Mouse (Mus musculus) liver, embryonic 15.5 days (tissue): ENCODE measurements around the gene Car3. TPM values are rescaled to one million over a fixed set of nuclear protein-coding genes. Genes with fewer than 3 reads are reported as not detected.

Experiments used
- ATAC-seq: fragments of 200-750 bp; cut with Nextera tagmentation; 2 replicates; pipeline ENCODE4 v1.8.0; 2017; ENCODE audit warnings: moderate number of reproducible peaks, mild to moderate bottlenecking, moderate library complexity; ENCODE audit not compliant: insufficient read depth
- H3K27ac ChIP-seq: fragments of 300-500 bp; sonication (generic); replicated peaks from 2 replicates; pipeline ENCODE4 v1.5.1; 2015; ENCODE audit warnings: mild to moderate bottlenecking, inconsistent platforms
- H3K27me3 ChIP-seq: fragments of 300-500 bp; sonication (generic); 2 replicates; pipeline ENCODE4 v1.6.1; 2015; ENCODE audit warnings: mild to moderate bottlenecking, inconsistent platforms
- H3K36me3 ChIP-seq: fragments of 300-500 bp; sonication (generic); replicated peaks from 2 replicates; pipeline ENCODE4 v1.6.1; 2015; ENCODE audit warnings: moderate library complexity, mild to moderate bottlenecking, inconsistent platforms
- H3K4me1 ChIP-seq: fragments of 300-500 bp; sonication (generic); replicated peaks from 2 replicates; pipeline ENCODE4 v1.6.1; 2015; ENCODE audit warnings: inconsistent platforms
- H3K4me2 ChIP-seq: fragments of 300-500 bp; sonication (generic); 2 replicates; pipeline ENCODE4 v1.6.1; 2015; ENCODE audit warnings: moderate library complexity, mild to moderate bottlenecking, inconsistent platforms
- H3K4me3 ChIP-seq: fragments of 300-500 bp; sonication (generic); replicated peaks from 2 replicates; pipeline ENCODE4 v1.5.1; 2015; ENCODE audit warnings: mild to moderate bottlenecking, inconsistent platforms
- H3K9ac ChIP-seq: fragments of 300-500 bp; sonication (generic); 2 replicates; pipeline ENCODE4 v1.6.1; 2015; ENCODE audit warnings: moderate library complexity, mild to moderate bottlenecking, inconsistent platforms
- H3K9me3 ChIP-seq: fragments of 300-500 bp; sonication (generic); replicated peaks from 2 replicates; pipeline ENCODE4 v1.6.1; 2016; ENCODE audit warnings: inconsistent platforms
- WGBS: fragments of 180-500 bp; shearing (Covaris S2); methylation state at CpG from one replicate; pipeline ENCODE4 v1.1.7; 2015; ENCODE audit warnings: mixed read lengths; ENCODE audit not compliant: insufficient replicate concordance; 5-methylcytosine and 5-hydroxymethylcytosine counted together
- polyA plus RNA-seq: library from polyadenylated mRNA; unstranded; fragments of >200 nt; fragmentation: Nextera tagmentation; extraction: Ambion mirVana; gene quantifications from 2 replicates; pipeline ENCODE4 v1.2.1, GENCODE M21; 2015

The Car3 gene
- polyA plus RNA-seq, 1 experiment from 2014 or later, result 140 TPM

- Histone ChIP-seq H3K4me3 (peak overlapping the region; percentile 86), H3K9ac (peak overlapping the region; percentile 99), H3K36me3 (peaks cover 50% of the 10 kb centered on the region), H3K27ac (peak overlapping the region; percentile 99), H3K4me1 (peaks cover 25% of the 10 kb centered on the region), H3K4me2 (peak overlapping the region; percentile 74), H3K27me3 (no peaks in the 10 kb centered on the region), H3K9me3 (no peaks in the 10 kb centered on the region)
- 28% methylated on average over 10 of the region's 10 CpGs for WGBS
- no peak for ATAC-seq
Observed at GRCm38 (mm10) chr3:14887686-14888295, 24.5 kb downstream of the Car3 start.

- Histone ChIP-seq H3K4me2 (peak overlapping the region; percentile 74), H3K27me3 (no peaks in the 10 kb centered on the region), H3K36me3 (peaks cover 54% of the 10 kb centered on the region), H3K9ac (peak overlapping the region; percentile 99), H3K27ac (peak overlapping the region; percentile 99), H3K9me3 (no peaks in the 10 kb centered on the region), H3K4me1 (peaks cover 22% of the 10 kb centered on the region), H3K4me3 (peak overlapping the region; percentile 86)
- no peak for ATAC-seq
- 59% methylated on average over 2 of the region's 2 CpGs for WGBS
Observed at GRCm38 (mm10) chr3:14888549-14888948, 25.2 kb downstream of the Car3 start.

- Histone ChIP-seq H3K9me3 (no peaks in the 10 kb centered on the region), H3K9ac (peak overlapping the region; percentile 99), H3K27me3 (no peaks in the 10 kb centered on the region), H3K4me1 (peaks cover 20% of the 10 kb centered on the region), H3K36me3 (peaks cover 58% of the 10 kb centered on the region), H3K4me3 (peak overlapping the region; percentile 86), H3K27ac (peak overlapping the region; percentile 99), H3K4me2 (peak overlapping the region; percentile 74)
- WGBS, result 19% methylated on average over 2 of the region's 2 CpGs
- no peak for ATAC-seq
Observed at GRCm38 (mm10) chr3:14889085-14889484, 25.8 kb downstream of the Car3 start.

- WGBS, result 25% methylated on average over 4 of the region's 4 CpGs
- Histone ChIP-seq H3K4me3 (peak overlapping the region; percentile 86), H3K36me3 (peaks cover 65% of the 10 kb centered on the region), H3K9ac (peak overlapping the region; percentile 99), H3K27me3 (no peaks in the 10 kb centered on the region), H3K4me1 (peaks cover 18% of the 10 kb centered on the region), H3K9me3 (no peaks in the 10 kb centered on the region), H3K27ac (peak overlapping the region; percentile 99), H3K4me2 (peak overlapping the region; percentile 74)
- ATAC-seq, result no peak
Observed at GRCm38 (mm10) chr3:14889716-14890409, 26.6 kb downstream of the Car3 start.

GRCm38 (mm10) chr3:14892991-14893390 lies 29.7 kb downstream of the Car3 start:
- 51% methylated on average over 3 of the region's 3 CpGs for whole genome bisulfite sequencing
- no peaks in the 10 kb centered on the region for H3K27me3 ChIP-seq
- H3K27ac ChIP-seq, result 0 out of 2 replicates have a peak overlapping the region, but pooled peaks have one; percentile 1
- H3K4me3 ChIP-seq, result peak overlapping the region; percentile 30
- no peaks in the 10 kb centered on the region for H3K9me3 ChIP-seq
- ATAC-seq, result no peak
- peaks cover 25% of the 10 kb centered on the region for H3K4me1 ChIP-seq
- no peak overlapping the region for H3K9ac ChIP-seq
- H3K36me3 ChIP-seq, result peaks cover 84% of the 10 kb centered on the region
- H3K4me2 ChIP-seq, result peak overlapping the region; percentile 42

- Histone ChIP-seq H3K36me3 (peaks cover 85% of the 10 kb centered on the region), H3K27me3 (no peaks in the 10 kb centered on the region), H3K4me1 (peaks cover 25% of the 10 kb centered on the region), H3K9me3 (no peaks in the 10 kb centered on the region), H3K9ac (no peak overlapping the region), H3K4me2 (no peak overlapping the region), H3K4me3 (no peak overlapping the region), H3K27ac (no peak overlapping the region; the same call in 1 of the 2 replicates)
- ATAC-seq, result no peak
- WGBS, result 59% methylated on average over 5 of the region's 5 CpGs
Observed at GRCm38 (mm10) chr3:14893700-14894099, 30.4 kb downstream of the Car3 start.

- Histone ChIP-seq H3K4me1 (peaks cover 25% of the 10 kb centered on the region), H3K36me3 (peaks cover 87% of the 10 kb centered on the region), H3K9me3 (no peaks in the 10 kb centered on the region), H3K27ac (no peak overlapping the region), H3K4me3 (no peak overlapping the region), H3K4me2 (no peak overlapping the region), H3K9ac (no peak overlapping the region), H3K27me3 (no peaks in the 10 kb centered on the region)
- WGBS, result 93% methylated on average over 3 of the region's 3 CpGs
- ATAC-seq, result no peak
Observed at GRCm38 (mm10) chr3:14895333-14895732, 32.0 kb downstream of the Car3 start.

GRCm38 (mm10) chr3:14897770-14898169 lies 34.5 kb downstream of the Car3 start:
- H3K9me3 ChIP-seq, result no peaks in the 10 kb centered on the region
- no peak overlapping the region for H3K9ac ChIP-seq
- H3K27ac ChIP-seq, result no peak overlapping the region
- ATAC-seq, result no peak
- no peaks in the 10 kb centered on the region for H3K27me3 ChIP-seq
- no peak overlapping the region for H3K4me2 ChIP-seq
- 91% methylated on average over 6 of the region's 6 CpGs for WGBS
- H3K4me1 ChIP-seq, result peaks cover 19% of the 10 kb centered on the region
- H3K4me3 ChIP-seq, result no peak overlapping the region
- H3K36me3 ChIP-seq, result peaks cover 92% of the 10 kb centered on the region

- 91% methylated on average over 3 of the region's 3 CpGs for WGBS
- Histone ChIP-seq H3K4me3 (no peak overlapping the region), H3K9me3 (no peaks in the 10 kb centered on the region), H3K9ac (no peak overlapping the region), H3K27me3 (no peaks in the 10 kb centered on the region), H3K4me1 (0 out of 2 replicates have a peak, but pooled peaks cover 2% of the 10 kb centered on the region), H3K27ac (0 out of 2 replicates have a peak overlapping the region, but pooled peaks have one; percentile 20), H3K36me3 (peaks cover 74% of the 10 kb centered on the region), H3K4me2 (no peak overlapping the region)
- ATAC-seq, result peak; percentile 23; the same call in 1 of the 2 replicates
Observed at GRCm38 (mm10) chr3:14903380-14903779, 40.1 kb downstream of the Car3 start.

GRCm38 (mm10) chr3:14904165-14904564 lies 40.9 kb downstream of the Car3 start:
- WGBS, result 61% methylated on average over 3 of the region's 3 CpGs
- no peak overlapping the region for H3K4me2 ChIP-seq
- H3K4me3 ChIP-seq, result no peak overlapping the region
- no peak for ATAC-seq
- 0 out of 2 replicates have a peak, but pooled peaks cover 2% of the 10 kb centered on the region for H3K4me1 ChIP-seq
- peaks cover 66% of the 10 kb centered on the region for H3K36me3 ChIP-seq
- H3K27ac ChIP-seq, result no peak overlapping the region
- no peaks in the 10 kb centered on the region for H3K9me3 ChIP-seq
- H3K9ac ChIP-seq, result no peak overlapping the region
- no peaks in the 10 kb centered on the region for H3K27me3 ChIP-seq

GRCm38 (mm10) chr3:14907271-14907670 lies 44.0 kb downstream of the Car3 start:
- ATAC-seq, result no peak
- no peak overlapping the region for H3K4me3 ChIP-seq
- H3K27ac ChIP-seq, result no peak overlapping the region
- peaks cover 37% of the 10 kb centered on the region for H3K36me3 ChIP-seq
- 76% methylated on average over 1 of the region's 1 CpGs for WGBS
- H3K4me1 ChIP-seq, result 0 out of 2 replicates have a peak, but pooled peaks cover 5% of the 10 kb centered on the region
- no peak overlapping the region for H3K4me2 ChIP-seq
- H3K9ac ChIP-seq, result no peak overlapping the region
- H3K27me3 ChIP-seq, result no peaks in the 10 kb centered on the region
- no peaks in the 10 kb centered on the region for H3K9me3 ChIP-seq
